Mouse (Mus musculus) urinary bladder, adult 18-20 months (tissue): ENCODE data around the gene Bcas3.

ENCODE experiments used
- DNase-seq, 2 experiments: peaks; one replicate each; pipeline ENCODE4 v3.0.0; 2022; ENCODE audit warnings: low spot score in 2 of 2, mixed read lengths in 2 of 2

Bcas3 gene

GRCm38 (mm10) chr11:85792534-85793215 lies 439.7 kb downstream of the Bcas3 start:
- peak; percentile 47 to 79 for DNase-seq

- no peak for DNase-seq
Measured at GRCm38 (mm10) chr11:85799456-85799855, 446.5 kb downstream of the Bcas3 start.

GRCm38 (mm10) chr11:85799856-85800255 lies 446.9 kb downstream of the Bcas3 start:
- no peak for DNase-seq

GRCm38 (mm10) chr11:85800380-85800779 lies 447.4 kb downstream of the Bcas3 start:
- no peak for DNase-seq

DNA sequence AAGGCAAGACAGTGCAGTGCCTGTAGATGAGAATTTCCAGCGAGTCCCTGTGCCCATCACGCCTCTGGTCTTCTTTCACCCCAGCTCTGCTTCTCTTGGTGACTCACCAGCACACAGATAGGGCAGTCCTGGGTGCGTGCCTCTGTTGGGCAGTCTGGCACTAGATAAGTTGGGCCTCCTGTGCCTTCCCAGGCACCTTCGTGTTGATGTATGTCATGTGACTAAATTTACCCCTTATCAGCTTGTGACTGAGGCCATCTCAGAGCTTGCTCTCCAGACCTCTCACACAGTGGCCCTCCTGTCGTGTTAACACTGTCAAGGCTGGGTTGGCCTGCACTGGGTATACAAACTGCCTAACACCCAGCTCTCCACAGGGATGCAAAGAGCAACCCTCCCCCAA lies 451.1 kb downstream of the Bcas3 start:
- DNase-seq: peak in 1 of 2 experiments; percentile 45

GRCm38 (mm10) chr11:85805779-85806178 lies 452.8 kb downstream of the Bcas3 start:
- DNase-seq: no peak

- no peak for DNase-seq
Measured at GRCm38 (mm10) chr11:85807353-85807752, 454.4 kb downstream of the Bcas3 start.

DNA sequence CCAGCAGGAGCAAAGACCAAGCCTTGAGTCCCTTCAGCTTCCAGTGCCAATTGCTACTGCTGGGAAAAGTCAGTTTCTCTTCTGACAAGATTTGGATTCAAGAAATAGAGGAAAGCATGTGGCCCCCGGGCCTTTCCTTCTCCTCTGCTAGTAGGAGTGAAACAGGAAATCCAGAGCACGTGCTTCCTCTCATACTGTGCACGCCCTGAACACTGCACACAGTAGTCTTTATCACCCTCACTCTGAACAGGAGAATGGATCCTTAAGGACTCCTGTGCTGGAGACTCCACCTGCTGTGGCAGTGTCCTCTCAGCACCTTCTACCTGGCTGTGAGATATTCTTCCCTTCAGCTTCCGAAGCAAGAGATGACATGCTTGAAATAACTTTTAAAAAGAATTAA lies 458.3 kb downstream of the Bcas3 start:
- no peak for DNase-seq

DNA sequence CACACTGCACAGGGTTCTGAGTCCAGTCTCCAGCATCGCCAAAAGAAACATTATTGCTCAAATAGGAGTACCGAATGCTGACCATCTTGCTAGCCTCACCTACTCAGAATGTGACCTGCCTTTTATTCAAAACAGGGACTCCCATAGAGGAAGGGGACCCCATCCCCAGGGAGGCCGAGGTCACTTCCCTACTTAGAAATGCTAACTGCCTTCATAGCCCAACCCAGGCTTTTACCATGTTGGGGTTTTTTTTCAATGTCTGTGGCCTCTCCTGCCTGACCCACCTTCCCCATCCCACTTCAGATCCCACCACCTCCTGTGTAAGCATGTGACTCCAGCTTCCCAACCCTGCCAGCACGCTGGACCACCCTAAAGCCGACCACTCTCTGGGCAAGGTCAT lies 458.7 kb downstream of the Bcas3 start:
- no peak for DNase-seq

DNA sequence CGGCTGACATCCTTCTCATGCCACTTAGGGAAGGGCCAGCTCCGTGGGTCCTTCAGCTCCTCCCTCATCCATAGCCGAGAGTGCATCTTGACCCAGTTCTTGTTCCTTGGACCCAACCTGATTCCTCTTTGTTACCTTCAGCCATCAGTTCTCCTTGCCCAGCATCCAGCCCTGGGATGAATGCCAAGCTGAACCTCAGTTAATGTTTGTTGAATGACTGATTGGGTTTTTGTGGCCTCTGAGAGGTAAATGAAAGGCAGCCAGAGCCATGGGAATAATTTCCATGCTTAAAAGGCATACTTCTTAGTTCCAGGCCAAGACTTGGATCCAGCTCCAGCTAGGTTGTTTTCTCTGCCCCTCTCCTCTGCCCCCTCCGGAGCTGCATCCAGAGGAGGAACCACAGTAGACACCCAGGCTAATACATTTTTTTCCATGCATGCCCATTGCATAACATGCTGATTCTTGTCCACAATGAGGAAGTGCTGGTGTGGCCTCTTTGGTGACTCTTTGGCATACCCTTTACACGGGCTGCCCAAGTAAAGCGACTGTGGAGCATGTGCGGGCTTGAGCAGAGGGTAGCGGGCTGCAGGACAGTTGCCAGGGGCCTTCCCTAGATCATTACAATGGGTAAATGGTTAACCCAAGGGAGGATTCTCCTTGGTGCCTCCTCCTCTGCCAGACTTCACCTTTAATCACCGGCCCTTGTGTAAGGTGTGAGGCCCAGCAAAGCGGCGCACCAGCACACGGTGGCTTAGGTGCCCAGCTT lies 459.4 kb downstream of the Bcas3 start:
- DNase-seq: peak in 1 of 2 experiments; percentile 41

DNA sequence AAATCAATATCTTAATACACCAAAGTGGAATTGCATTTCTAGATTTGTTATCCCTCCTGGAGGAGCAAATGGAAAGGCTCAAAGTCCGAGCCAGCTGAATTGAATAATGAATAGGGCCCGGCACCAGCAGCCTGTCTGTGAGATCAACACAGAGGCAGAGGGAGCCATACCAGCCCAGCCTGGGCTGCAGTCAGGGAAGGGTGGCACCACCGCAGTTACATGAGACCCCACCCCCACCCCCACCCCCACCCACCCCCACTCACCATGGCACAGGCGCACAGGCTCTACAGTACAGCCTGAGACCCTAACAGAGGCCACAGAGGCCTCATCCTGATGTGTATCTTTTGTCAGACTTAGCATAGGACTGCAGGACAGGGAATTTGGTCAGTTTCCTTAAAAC lies 461.7 kb downstream of the Bcas3 start:
- no peak for DNase-seq

- DNase-seq: no peak
Measured at GRCm38 (mm10) chr11:85816471-85816870, 463.5 kb downstream of the Bcas3 start.

DNA sequence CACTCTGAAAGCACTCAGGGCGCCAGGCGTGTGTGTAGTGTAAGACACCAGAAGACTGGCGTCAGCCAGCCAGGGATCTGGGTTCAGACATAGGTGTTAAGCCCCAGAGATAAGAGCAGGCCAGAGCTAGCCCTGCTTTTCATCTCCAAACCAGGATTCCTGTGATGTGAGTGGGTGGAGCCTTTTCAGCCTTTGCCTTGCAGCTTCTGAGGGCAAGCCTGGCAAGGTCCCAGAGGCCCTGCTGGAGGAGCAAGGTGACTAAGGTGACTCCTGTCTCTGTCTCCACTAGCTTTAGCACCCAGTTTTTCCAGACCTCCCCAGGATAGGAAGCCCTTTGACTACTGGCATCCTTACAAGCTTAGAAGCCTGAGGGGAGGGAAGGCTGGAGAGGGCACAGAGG lies 465.4 kb downstream of the Bcas3 start:
- peak in 1 of 2 experiments; percentile 45 for DNase-seq

- DNase-seq: no peak
Measured at GRCm38 (mm10) chr11:85820959-85821358, 468.0 kb downstream of the Bcas3 start.

DNA sequence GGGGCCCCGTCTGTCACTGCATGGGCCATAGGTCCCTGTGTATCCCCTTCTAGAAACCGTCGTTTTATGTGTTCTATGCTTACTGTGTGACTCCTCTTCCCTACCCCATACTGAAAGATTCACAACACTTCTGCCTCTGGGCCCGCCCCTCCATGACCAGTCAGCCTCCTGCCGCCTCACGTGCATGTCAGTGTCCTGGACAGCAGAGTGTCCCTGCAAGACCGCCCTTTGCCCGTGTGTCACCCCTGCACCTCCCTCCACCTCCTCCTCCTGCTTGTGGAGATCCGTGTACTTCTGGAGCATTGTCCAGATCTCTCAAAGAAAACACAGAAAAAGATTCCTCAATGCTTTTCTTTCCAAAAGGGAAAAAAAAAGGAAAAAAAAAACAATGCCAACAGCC lies 468.7 kb downstream of the Bcas3 start:
- no peak for DNase-seq

GRCm38 (mm10) chr11:85823181-85823580 lies 470.2 kb downstream of the Bcas3 start:
- DNase-seq: peak; percentile 81

DNA sequence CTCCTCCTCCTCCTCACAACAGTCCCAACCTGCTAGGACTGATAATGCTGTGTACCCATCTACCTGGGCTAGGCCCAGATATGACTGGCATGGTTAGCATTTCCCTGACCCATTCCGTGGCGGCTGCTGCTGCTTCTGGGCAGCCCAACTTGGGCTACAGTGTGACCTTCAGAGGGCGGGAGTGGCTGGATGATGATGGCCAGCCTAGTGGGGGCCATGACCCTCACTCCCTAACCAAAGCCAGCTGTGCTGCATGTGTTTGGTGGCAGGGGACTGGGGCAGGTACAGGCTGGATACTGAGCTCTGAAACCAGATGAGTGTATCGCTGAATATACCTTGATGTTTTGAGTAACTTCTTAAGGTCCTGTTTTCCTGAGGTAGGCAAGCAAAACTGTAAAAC lies 470.8 kb downstream of the Bcas3 start:
- DNase-seq: no peak

DNA sequence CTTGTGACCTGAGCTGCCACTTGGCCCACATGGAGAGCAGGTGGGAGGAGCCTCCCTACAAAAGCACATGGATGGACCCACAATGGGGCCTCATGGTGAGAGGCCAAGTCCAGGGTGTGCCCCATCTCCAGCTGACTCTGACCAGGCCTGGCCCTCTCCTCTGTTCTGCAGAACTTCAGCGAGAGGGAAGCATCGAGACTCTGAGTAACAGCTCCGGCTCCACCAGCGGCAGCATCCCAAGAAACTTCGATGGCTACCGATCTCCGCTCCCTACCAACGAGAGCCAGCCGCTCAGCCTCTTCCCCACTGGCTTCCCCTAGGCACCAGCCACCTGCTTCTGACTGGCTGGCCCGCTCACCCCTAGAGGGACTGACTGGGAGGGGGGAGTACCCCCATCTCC lies 472.1 kb downstream of the Bcas3 start:
- DNase-seq: no peak

DNA sequence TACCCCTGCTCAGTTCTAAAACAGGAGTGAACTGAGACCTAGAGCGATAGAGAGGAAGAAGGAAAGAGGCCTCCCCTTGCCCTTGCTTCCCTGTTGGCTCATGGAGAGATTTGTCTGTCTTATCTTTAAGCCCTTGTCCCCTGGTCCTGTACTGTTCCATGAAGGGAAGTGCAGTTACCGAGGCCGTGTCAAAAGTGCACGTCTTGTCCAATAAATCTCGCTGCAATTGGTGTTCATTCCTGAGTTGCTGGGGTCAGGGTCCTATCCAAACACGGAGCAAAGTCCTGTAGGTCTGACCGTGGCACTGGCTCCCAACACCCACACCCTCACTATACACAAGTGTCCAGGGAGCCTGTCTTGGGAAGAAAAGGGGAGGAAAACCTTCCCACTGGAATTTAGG lies 472.9 kb downstream of the Bcas3 start:
- no peak for DNase-seq

DNA sequence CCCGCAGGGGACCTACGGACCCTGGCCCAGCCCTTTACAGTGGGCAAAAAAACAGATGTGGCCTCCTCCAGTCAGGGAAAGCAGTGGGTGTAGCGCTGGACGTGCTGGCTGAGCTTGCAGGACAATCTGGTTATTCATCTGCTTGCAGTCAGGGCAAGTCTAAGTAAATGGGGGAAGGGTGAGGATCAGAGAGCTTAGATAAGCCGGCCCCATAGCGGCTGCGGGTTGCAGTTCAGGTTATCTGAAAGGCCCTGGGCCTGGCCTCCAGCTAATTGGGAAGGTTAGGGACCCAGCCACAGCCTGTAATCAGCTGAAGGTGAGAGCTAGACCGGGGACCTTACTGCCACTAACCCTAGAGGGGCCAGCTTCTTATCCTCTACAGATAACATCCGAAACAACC lies 474.4 kb downstream of the Bcas3 start:
- peak in 1 of 2 experiments; percentile 53 for DNase-seq

DNA sequence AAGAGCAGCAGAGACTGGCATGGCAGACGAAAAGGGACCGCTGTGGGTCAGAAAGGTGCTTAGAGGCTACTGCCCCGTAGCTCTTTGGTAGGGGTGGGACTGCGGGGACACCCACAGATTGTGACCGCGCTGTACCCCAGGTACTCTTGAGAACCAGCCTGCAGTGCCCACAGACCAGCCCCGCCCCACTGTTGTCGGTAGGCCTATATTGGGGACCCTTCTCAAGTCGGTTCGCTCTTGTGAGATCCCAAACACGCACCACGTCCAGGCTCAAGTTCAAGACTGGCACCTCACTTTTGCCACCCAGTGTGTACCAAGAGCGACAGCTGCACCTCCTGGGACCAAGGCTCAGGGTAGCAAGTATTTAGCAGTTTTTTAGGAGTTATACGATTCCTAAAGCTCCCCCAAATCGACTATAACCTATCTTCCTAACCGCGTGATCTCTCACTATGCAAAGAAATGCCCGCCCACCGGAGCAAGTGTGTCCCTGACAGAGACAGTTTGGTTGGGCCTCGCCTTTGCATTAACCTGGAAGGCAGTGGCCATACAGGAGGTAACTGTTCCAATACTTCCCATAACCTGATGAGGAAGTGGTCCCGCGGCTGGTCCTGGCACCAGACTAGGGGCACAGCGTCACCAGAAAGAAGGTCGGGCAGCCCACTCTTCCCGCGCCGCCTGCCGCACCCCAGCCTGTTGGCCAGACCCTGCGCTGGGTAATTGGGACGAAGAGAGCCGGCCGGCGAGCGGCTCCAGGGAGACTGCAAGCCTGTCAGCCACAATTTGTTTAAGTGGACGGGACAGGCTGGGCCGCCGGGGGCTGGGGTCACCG lies 475.9 kb downstream of the Bcas3 start:
- peak in 1 of 2 experiments; percentile 48 for DNase-seq
